In the genomic region with DNA sequence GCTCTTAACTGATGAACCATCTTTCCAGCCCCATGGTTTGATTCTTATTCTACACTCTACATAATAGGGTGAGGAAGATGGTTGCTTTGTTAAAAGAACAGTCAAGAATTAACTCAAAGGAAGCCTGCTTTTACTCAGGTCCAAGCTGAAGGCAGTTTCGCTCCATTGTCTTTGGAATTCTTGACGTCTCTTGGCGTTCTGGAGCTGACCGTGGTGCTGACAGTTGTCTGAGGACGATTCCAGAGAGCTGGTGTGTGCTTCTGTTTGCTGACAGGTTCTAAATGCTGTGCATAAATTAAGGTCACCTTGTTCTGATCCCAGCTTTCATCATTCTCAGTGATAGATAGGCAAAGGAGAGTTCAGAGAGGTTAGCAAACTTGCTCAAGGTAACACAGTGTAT, we compare ENCODE assay signal across 15 mouse cellular contexts.
DNase-seq lines count a peak whose midpoint lies in the region; ATAC-seq and TF ChIP-seq lines count a peak whose summit lies in the region.
"Had no signal": no experiment of that assay in that cellular context is flagged by ENCODE, and none has a peak within 500 bp of the region (broad histone marks: within the 10 kb centered on the region; RNA-seq: fewer than 3 reads in every experiment).

No protein-coding gene starts in this region.

- H3K27me3 ChIP-seq in hindbrain, embryonic 10.5 days (ENCODE audit: insufficient read depth, poor library complexity, severe bottlenecking), result no peaks in the 10 kb centered on the region
- H3K27me3 ChIP-seq in hindbrain, embryonic 12.5 days, result no peaks in the 10 kb centered on the region
- no peaks in the 10 kb centered on the region for H3K27me3 ChIP-seq in MEL (ENCODE audit: control insufficient read depth in 1 of 2, insufficient read depth in 2 of 2, low read length in 2 of 2)
- H3K27me3 ChIP-seq in neural tube, embryonic 11.5 days (ENCODE audit: control insufficient read depth, insufficient read depth, low read length), result no peaks in the 10 kb centered on the region
- no peaks in the 10 kb centered on the region for H3K27me3 ChIP-seq in midbrain, embryonic 15.5 days (replicated peaks)
- H3K27me3 ChIP-seq: hindbrain, embryonic 15.5 days; lung, embryonic 15.5 days had no signal

- no peaks in the 10 kb centered on the region for H3K36me3 ChIP-seq in hindbrain, embryonic 10.5 days
- no peaks in the 10 kb centered on the region for H3K36me3 ChIP-seq in hindbrain, embryonic 12.5 days
- no peaks in the 10 kb centered on the region for H3K36me3 ChIP-seq in MEL (ENCODE audit: control insufficient read depth in 1 of 2, insufficient read depth in 2 of 2, low read length in 2 of 2)
- no peaks in the 10 kb centered on the region for H3K36me3 ChIP-seq in neural tube, embryonic 11.5 days (ENCODE audit: control insufficient read depth, insufficient read depth, low read length)
- no peaks in the 10 kb centered on the region for H3K36me3 ChIP-seq in midbrain, embryonic 15.5 days (replicated peaks)
- H3K36me3 ChIP-seq: heart, embryonic 10.5 days; hindbrain, embryonic 15.5 days; lung, embryonic 15.5 days; midbrain, embryonic 10.5 days had no signal

- no peak for TF ChIP-seq EP300 in MEL (IDR thresholded peaks at IDR 0.05; ENCODE audit: low read depth in 1 of 2, low read length in 2 of 2)

- no peak for TF ChIP-seq RAD21 in MEL (IDR thresholded peaks at IDR 0.05; ENCODE audit: low read depth, low read length)

- H3K4me1 ChIP-seq in hindbrain, embryonic 10.5 days (replicated peaks), result peaks cover 5% of the 10 kb centered on the region
- 0 out of 2 replicates have a peak, but pooled peaks cover 6% of the 10 kb centered on the region for H3K4me1 ChIP-seq in hindbrain, embryonic 12.5 days
- no peaks in the 10 kb centered on the region for H3K4me1 ChIP-seq in MEL (ENCODE audit: control insufficient read depth in 1 of 2, insufficient read depth in 2 of 2, low read length in 2 of 2)
- H3K4me1 ChIP-seq in neural tube, embryonic 11.5 days (ENCODE audit: control insufficient read depth, insufficient read depth, low read length), result 0 out of 2 replicates have a peak, but pooled peaks cover 5% of the 10 kb centered on the region
- H3K4me1 ChIP-seq in midbrain, embryonic 15.5 days, result no peaks in the 10 kb centered on the region
- H3K4me1 ChIP-seq: heart, embryonic 10.5 days; hindbrain, embryonic 15.5 days; lung, embryonic 15.5 days had no signal

- H3K9me3 ChIP-seq in hindbrain, embryonic 10.5 days, result no peaks in the 10 kb centered on the region
- H3K9me3 ChIP-seq in hindbrain, embryonic 12.5 days (replicated peaks), result no peaks in the 10 kb centered on the region
- H3K9me3 ChIP-seq in MEL (replicated peaks; ENCODE audit: insufficient read depth, low read length), result no peaks in the 10 kb centered on the region
- H3K9me3 ChIP-seq in neural tube, embryonic 11.5 days (ENCODE audit: control insufficient read depth, low read length), result no peaks in the 10 kb centered on the region
- H3K9me3 ChIP-seq in midbrain, embryonic 15.5 days, result no peaks in the 10 kb centered on the region
- H3K9me3 ChIP-seq: heart, embryonic 10.5 days; hindbrain, embryonic 15.5 days; lung, embryonic 15.5 days; midbrain, embryonic 10.5 days had no signal

- H3K9ac ChIP-seq in hindbrain, embryonic 12.5 days, result no peak overlapping the region
- H3K9ac ChIP-seq in MEL (ENCODE audit: control insufficient read depth, low read depth, low read length, poor library complexity, severe bottlenecking), result no peak overlapping the region
- H3K9ac ChIP-seq in neural tube, embryonic 11.5 days (ENCODE audit: low read length), result no peak overlapping the region
- H3K9ac ChIP-seq in midbrain, embryonic 15.5 days, result no peak overlapping the region
- H3K9ac ChIP-seq: hindbrain, embryonic 15.5 days; lung, embryonic 15.5 days had no signal

- no peak for TF ChIP-seq CTCF in MEL (IDR thresholded peaks at IDR 0.05 in 2 of 3, conservative IDR thresholded peaks at IDR 0.05 in 1 of 3; ENCODE audit: control insufficient read depth in 1 of 3, insufficient read depth in 1 of 3, low read depth in 2 of 3, low read length in 3 of 3, poor library complexity in 1 of 3, severe bottlenecking in 1 of 3)

- no peak for TF ChIP-seq POLR2A in MEL (IDR thresholded peaks at IDR 0.05; ENCODE audit: control insufficient read depth in 1 of 2, insufficient read depth in 1 of 2, low read depth in 1 of 2, low read length in 2 of 2, poor library complexity in 1 of 2)

- no peak for ATAC-seq in hindbrain, embryonic 12.5 days (ENCODE audit: low FRiP score)
- no peak for ATAC-seq in neural tube, embryonic 11.5 days (ENCODE audit: insufficient read depth, low FRiP score, low TSS enrichment)
- no peak for ATAC-seq in midbrain, embryonic 15.5 days (replicated peaks)
- ATAC-seq: CD4-positive, CD25-positive, alpha-beta regulatory T cell, adult 4 months had no signal

- 32% methylated on average over 5 of the region's 5 CpGs for WGBS in hindbrain, embryonic 10.5 days
- 27% methylated on average over 5 of the region's 5 CpGs for WGBS in hindbrain, embryonic 12.5 days
- WGBS in neural tube, embryonic 11.5 days, result 30% methylated on average over 5 of the region's 5 CpGs
- WGBS in midbrain, embryonic 15.5 days, result 33% methylated on average over 5 of the region's 5 CpGs

- H3K4me2 ChIP-seq in hindbrain, embryonic 12.5 days (replicated peaks), result no peak overlapping the region
- no peak overlapping the region for H3K4me2 ChIP-seq in neural tube, embryonic 11.5 days (ENCODE audit: low read depth)
- no peak overlapping the region for H3K4me2 ChIP-seq in midbrain, embryonic 15.5 days
- H3K4me2 ChIP-seq: hindbrain, embryonic 15.5 days; lung, embryonic 15.5 days had no signal

- H3K27ac ChIP-seq in hindbrain, embryonic 10.5 days, result no peak overlapping the region
- no peak overlapping the region for H3K27ac ChIP-seq in hindbrain, embryonic 12.5 days
- no peak overlapping the region for H3K27ac ChIP-seq in MEL (ENCODE audit: control insufficient read depth, low read depth, low read length)
- no peak overlapping the region for H3K27ac ChIP-seq in neural tube, embryonic 11.5 days (ENCODE audit: low read depth, low read length)
- no peak overlapping the region for H3K27ac ChIP-seq in midbrain, embryonic 15.5 days
- H3K27ac ChIP-seq: heart, embryonic 10.5 days; hindbrain, embryonic 15.5 days; lung, embryonic 15.5 days; midbrain, embryonic 10.5 days had no signal

- DNase-seq in hindbrain, embryonic 10.5 days (ENCODE audit: low spot score), result peak; percentile 43
- DNase-seq in MEL (ENCODE audit: low read depth, low spot score), result peak; percentile 43
- DNase-seq in embryo, embryonic 11 days, result peak; percentile 82
- peak; percentile 49 for DNase-seq in neural tube, embryonic 11.5 days (ENCODE audit: low spot score)
- DNase-seq in gastrocnemius, adult 18-20 months (ENCODE audit: low spot score), result no peak
- DNase-seq: cerebellum, adult 11 months; left cerebral cortex, postnatal 4 days; thymus, adult 18-20 months had no signal

- no peak overlapping the region for H3K4me3 ChIP-seq in hindbrain, embryonic 10.5 days
- H3K4me3 ChIP-seq in hindbrain, embryonic 12.5 days, result no peak overlapping the region
- H3K4me3 ChIP-seq in MEL (ENCODE audit: control insufficient read depth in 1 of 2, insufficient read depth in 1 of 2, low read depth in 2 of 2, low read length in 2 of 2), result no peak overlapping the region
- no peak overlapping the region for H3K4me3 ChIP-seq in neural tube, embryonic 11.5 days (ENCODE audit: low read depth, low read length)
- H3K4me3 ChIP-seq in midbrain, embryonic 15.5 days, result no peak overlapping the region
- H3K4me3 ChIP-seq: heart, embryonic 10.5 days; hindbrain, embryonic 15.5 days; lung, embryonic 15.5 days; midbrain, embryonic 10.5 days had no signal

- no peaks in the 10 kb centered on the region for H3K79me2 ChIP-seq in MEL (ENCODE audit: control insufficient read depth, insufficient read depth, low read length, poor library complexity)

TF ChIP-seq in MEL, 35 proteins besides CTCF, POLR2A, EP300 and RAD21:
- TF ChIP-seq ZC3H11A (IDR thresholded peaks at IDR 0.05; ENCODE audit: low read depth, low read length) (no peak), E2F4 (IDR thresholded peaks at IDR 0.05; ENCODE audit: borderline replicate concordance, low read depth, low read length) (no peak), MAFK (IDR thresholded peaks at IDR 0.05; ENCODE audit: borderline replicate concordance, low read depth, low read length) (no peak), USF2 (IDR thresholded peaks at IDR 0.05; ENCODE audit: borderline replicate concordance in 1 of 2, insufficient read depth in 1 of 2, low read depth in 1 of 2, low read length in 2 of 2) (no peak), MAZ (IDR thresholded peaks at IDR 0.05; ENCODE audit: low read depth, low read length) (no peak), MXI1 (IDR thresholded peaks at IDR 0.05; ENCODE audit: low read depth, low read length) (0 out of 2 replicates have a peak, but pooled peaks have one; percentile 14), USF1 (IDR thresholded peaks at IDR 0.05; ENCODE audit: low read depth, low read length) (no peak), ETS1 (IDR thresholded peaks at IDR 0.05; ENCODE audit: low read depth, low read length) (no peak), KAT2A (conservative IDR thresholded peaks at IDR 0.05; ENCODE audit: low read depth, low read length) (no peak), POLR2AphosphoS5 (IDR thresholded peaks at IDR 0.05; ENCODE audit: borderline replicate concordance, low read depth, low read length) (no peak), SIN3A (IDR thresholded peaks at IDR 0.05; ENCODE audit: low read length) (0 out of 2 replicates have a peak, but pooled peaks have one; percentile 17), CHD2 (IDR thresholded peaks at IDR 0.05; ENCODE audit: low read length) (no peak), UBTF (IDR thresholded peaks at IDR 0.05; ENCODE audit: borderline replicate concordance, insufficient read depth, low read depth, low read length) (no peak), NELFE (IDR thresholded peaks at IDR 0.05; ENCODE audit: low read depth, low read length) (no peak)
